Mouse (Mus musculus) midbrain, embryonic 15.5 days (tissue): ENCODE measurements around the gene Cers3. TPM values are rescaled to one million over a fixed set of nuclear protein-coding genes. Genes with fewer than 3 reads are reported as not detected.
A peak's percentile ranks its signal among the peaks of the same experiment; 100 is the strongest.

ENCODE experiments used
- ATAC-seq: fragments of 200-750 bp; cut with Nextera tagmentation; replicated peaks from 2 replicates; pipeline ENCODE4 v1.8.0; 2017; ENCODE audit warnings: moderate TSS enrichment
- H3K27ac ChIP-seq: fragments of 300-500 bp; sonication (generic); 2 replicates; pipeline ENCODE4 v1.5.1; 2015; ENCODE audit warnings: mild to moderate bottlenecking, inconsistent platforms
- H3K27me3 ChIP-seq: fragments of 300-500 bp; sonication (generic); replicated peaks from 2 replicates; pipeline ENCODE4 v1.6.1; 2015; ENCODE audit warnings: inconsistent platforms
- H3K36me3 ChIP-seq: fragments of 300-500 bp; sonication (generic); replicated peaks from 2 replicates; pipeline ENCODE4 v1.6.1; 2015; ENCODE audit warnings: inconsistent platforms
- H3K4me1 ChIP-seq: fragments of 300-500 bp; sonication (generic); 2 replicates; pipeline ENCODE4 v1.6.1; 2015; ENCODE audit warnings: inconsistent platforms
- H3K4me2 ChIP-seq: fragments of 300-500 bp; sonication (generic); 2 replicates; pipeline ENCODE4 v1.6.1; 2015; ENCODE audit warnings: inconsistent platforms, mild to moderate bottlenecking, moderate library complexity
- H3K4me3 ChIP-seq: fragments of 300-500 bp; sonication (generic); 2 replicates; pipeline ENCODE4 v1.5.1; 2015; ENCODE audit warnings: mild to moderate bottlenecking, inconsistent platforms
- H3K9ac ChIP-seq: fragments of 300-500 bp; sonication (generic); 2 replicates; pipeline ENCODE4 v1.6.1; 2015; ENCODE audit warnings: mild to moderate bottlenecking, inconsistent platforms
- H3K9me3 ChIP-seq: fragments of 300-500 bp; sonication (generic); 2 replicates; pipeline ENCODE4 v1.6.1; 2016; ENCODE audit warnings: inconsistent platforms
- WGBS: fragments of 180-500 bp; shearing (Covaris S2); methylation state at CpG from one replicate; pipeline ENCODE4 v1.1.7; 2015; ENCODE audit warnings: mixed read lengths; 5-methylcytosine and 5-hydroxymethylcytosine counted together
- polyA plus RNA-seq: library from polyadenylated mRNA; unstranded; fragments of >200 nt; fragmentation: Nextera tagmentation; extraction: Ambion mirVana; gene quantifications from 2 replicates; pipeline ENCODE4 v1.2.1, GENCODE M21; 2015

Cers3 gene
- polyA plus RNA-seq, 1 experiment from 2014 or later, result 0.46 TPM

DNA sequence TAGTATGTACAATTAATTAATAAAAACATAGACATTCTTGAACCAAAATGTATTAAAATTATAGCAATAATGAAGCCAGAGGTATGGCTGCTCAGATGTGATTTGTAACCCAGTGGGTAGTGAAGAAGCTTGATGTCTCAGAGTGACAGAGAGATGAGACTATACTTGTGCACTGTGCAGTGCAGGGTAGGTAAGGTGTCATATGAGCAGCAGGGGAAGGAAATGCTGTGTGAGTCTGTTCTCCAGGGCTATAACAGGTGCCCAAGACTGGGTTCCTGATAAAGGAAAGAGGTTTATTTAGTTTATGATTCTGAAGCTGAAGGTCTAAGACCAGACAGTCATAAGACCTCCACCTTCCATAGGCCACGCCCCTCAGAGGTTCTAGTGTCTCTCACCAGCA, 69.9 kb downstream of the Cers3 start:
- no peaks in the 10 kb centered on the region for H3K27me3 ChIP-seq
- H3K9me3 ChIP-seq, result no peaks in the 10 kb centered on the region
- no peak overlapping the region for H3K4me2 ChIP-seq
- H3K36me3 ChIP-seq, result no peaks in the 10 kb centered on the region
- H3K4me3 ChIP-seq, result no peak overlapping the region
- H3K4me1 ChIP-seq, result no peaks in the 10 kb centered on the region
- no peak for ATAC-seq
- H3K27ac ChIP-seq, result no peak overlapping the region
- H3K9ac ChIP-seq, result no peak overlapping the region
- WGBS, result 90% methylated on average over 1 of the region's 1 CpGs

- no peaks in the 10 kb centered on the region for H3K36me3 ChIP-seq
- H3K4me3 ChIP-seq, result no peak overlapping the region
- WGBS, result 87% methylated on average over 6 of the region's 6 CpGs
- no peaks in the 10 kb centered on the region for H3K9me3 ChIP-seq
- ATAC-seq, result no peak
- H3K27ac ChIP-seq, result no peak overlapping the region
- no peak overlapping the region for H3K4me2 ChIP-seq
- no peaks in the 10 kb centered on the region for H3K4me1 ChIP-seq
- no peak overlapping the region for H3K9ac ChIP-seq
- no peaks in the 10 kb centered on the region for H3K27me3 ChIP-seq
Measured at GRCm38 (mm10) chr7:66815526-66815925, 72.2 kb downstream of the Cers3 start.

DNA sequence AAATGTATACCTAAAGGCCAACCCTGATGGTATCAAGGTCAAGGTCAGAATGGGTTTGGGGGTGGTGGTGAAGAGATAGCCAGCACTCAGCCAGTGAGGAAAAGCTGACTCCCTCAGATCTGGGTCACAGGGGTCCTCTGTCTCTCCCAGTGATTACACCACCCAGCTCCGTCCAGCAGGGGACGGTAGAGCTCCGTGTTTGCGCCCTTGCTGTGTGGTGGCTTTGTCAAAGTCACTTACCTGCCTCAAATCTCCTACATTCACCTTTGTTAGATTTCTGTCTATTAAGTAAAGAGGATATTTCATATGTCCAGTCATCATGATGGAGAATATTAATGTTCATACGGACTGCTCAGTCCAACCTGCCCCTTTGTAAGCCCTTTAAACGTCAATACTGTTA, 76.7 kb downstream of the Cers3 start:
- Histone ChIP-seq H3K36me3 (no peaks in the 10 kb centered on the region), H3K4me3 (no peak overlapping the region), H3K4me2 (no peak overlapping the region), H3K9ac (no peak overlapping the region), H3K27ac (no peak overlapping the region), H3K27me3 (no peaks in the 10 kb centered on the region), H3K9me3 (no peaks in the 10 kb centered on the region), H3K4me1 (no peaks in the 10 kb centered on the region)
- ATAC-seq, result no peak
- WGBS, result 28% methylated on average over 6 of the region's 6 CpGs

GRCm38 (mm10) chr7:66830803-66831202, 87.5 kb downstream of the Cers3 start:
- Histone ChIP-seq H3K4me2 (no peak overlapping the region), H3K9ac (no peak overlapping the region), H3K27ac (no peak overlapping the region), H3K4me1 (no peaks in the 10 kb centered on the region), H3K36me3 (no peaks in the 10 kb centered on the region), H3K4me3 (no peak overlapping the region), H3K27me3 (no peaks in the 10 kb centered on the region), H3K9me3 (no peaks in the 10 kb centered on the region)
- no peak for ATAC-seq
- 77% methylated on average over 5 of the region's 5 CpGs for WGBS

GRCm38 (mm10) chr7:66831295-66831694, 88.0 kb downstream of the Cers3 start:
- ATAC-seq, result no peak
- H3K9me3 ChIP-seq, result no peaks in the 10 kb centered on the region
- no peaks in the 10 kb centered on the region for H3K36me3 ChIP-seq
- H3K27me3 ChIP-seq, result no peaks in the 10 kb centered on the region
- no peak overlapping the region for H3K4me2 ChIP-seq
- no peaks in the 10 kb centered on the region for H3K4me1 ChIP-seq
- no peak overlapping the region for H3K9ac ChIP-seq
- H3K27ac ChIP-seq, result no peak overlapping the region
- WGBS, result 69% methylated on average over 5 of the region's 5 CpGs
- H3K4me3 ChIP-seq, result no peak overlapping the region

- Histone ChIP-seq H3K27ac (peak within 1 kb of the TSS; percentile 73), H3K36me3 (no peaks in the 10 kb centered on the region), H3K9ac (peak within 1 kb of the TSS; percentile 66), H3K4me3 (peak within 1 kb of the TSS; percentile 64), H3K9me3 (no peaks in the 10 kb centered on the region), H3K4me1 (peaks cover 13% of the 10 kb centered on the region), H3K4me2 (peak within 1 kb of the TSS; percentile 98), H3K27me3 (peaks cover 18% of the 10 kb centered on the region)
- ATAC-seq, result peak; percentile 98
- WGBS, result under 1% methylated on average over 30 of the region's 30 CpGs
Measured at GRCm38 (mm10) chr7:66839463-66840007, 96.2 kb downstream of the Cers3 start, which contains the start of gene Adamts17. Gene Adamts17, plus strand, starts transcription at chr7:66839735.

- Histone ChIP-seq H3K9ac (peak overlapping the region; percentile 66), H3K4me2 (peak overlapping the region; percentile 98), H3K36me3 (no peaks in the 10 kb centered on the region), H3K27me3 (peaks cover 18% of the 10 kb centered on the region), H3K4me1 (peaks cover 13% of the 10 kb centered on the region), H3K9me3 (no peaks in the 10 kb centered on the region), H3K27ac (peak overlapping the region; percentile 73), H3K4me3 (peak overlapping the region; percentile 64)
- ATAC-seq, result peak; percentile 73
- 2% methylated on average over 74 of the region's 76 CpGs for WGBS
Measured at GRCm38 (mm10) chr7:66840008-66840719, 96.9 kb downstream of the Cers3 start.

GRCm38 (mm10) chr7:66841165-66841564, 97.9 kb downstream of the Cers3 start:
- Histone ChIP-seq H3K9ac (no peak overlapping the region), H3K27me3 (peaks cover 18% of the 10 kb centered on the region), H3K27ac (no peak overlapping the region), H3K4me1 (peaks cover 13% of the 10 kb centered on the region), H3K4me2 (peak overlapping the region; percentile 98), H3K4me3 (peak overlapping the region; percentile 64), H3K9me3 (no peaks in the 10 kb centered on the region), H3K36me3 (no peaks in the 10 kb centered on the region)
- WGBS, result 82% methylated on average over 7 of the region's 7 CpGs
- no peak for ATAC-seq

GRCm38 (mm10) chr7:66842021-66842420, 98.7 kb downstream of the Cers3 start:
- H3K27me3 ChIP-seq, result peaks cover 18% of the 10 kb centered on the region
- no peak overlapping the region for H3K4me3 ChIP-seq
- no peak overlapping the region for H3K27ac ChIP-seq
- no peaks in the 10 kb centered on the region for H3K36me3 ChIP-seq
- no peak for ATAC-seq
- H3K9me3 ChIP-seq, result no peaks in the 10 kb centered on the region
- WGBS, result 58% methylated on average over 10 of the region's 10 CpGs
- H3K4me2 ChIP-seq, result no peak overlapping the region
- peaks cover 13% of the 10 kb centered on the region for H3K4me1 ChIP-seq
- no peak overlapping the region for H3K9ac ChIP-seq

GRCm38 (mm10) chr7:66843846-66844245, 100.5 kb downstream of the Cers3 start:
- Histone ChIP-seq H3K27ac (no peak overlapping the region), H3K4me3 (no peak overlapping the region), H3K36me3 (no peaks in the 10 kb centered on the region), H3K4me2 (no peak overlapping the region), H3K9ac (no peak overlapping the region), H3K4me1 (peaks cover 13% of the 10 kb centered on the region), H3K9me3 (no peaks in the 10 kb centered on the region), H3K27me3 (peaks cover 9% of the 10 kb centered on the region)
- no peak for ATAC-seq
- 85% methylated on average over 2 of the region's 2 CpGs for WGBS

GRCm38 (mm10) chr7:66846582-66846981, 103.3 kb downstream of the Cers3 start:
- H3K9me3 ChIP-seq, result no peaks in the 10 kb centered on the region
- no peaks in the 10 kb centered on the region for H3K4me1 ChIP-seq
- WGBS, result 79% methylated on average over 6 of the region's 6 CpGs
- H3K27me3 ChIP-seq, result peaks cover 2% of the 10 kb centered on the region; the same call in 1 of the 2 replicates
- H3K27ac ChIP-seq, result no peak overlapping the region
- no peak overlapping the region for H3K4me3 ChIP-seq
- ATAC-seq, result no peak
- H3K4me2 ChIP-seq, result no peak overlapping the region
- no peak overlapping the region for H3K9ac ChIP-seq
- H3K36me3 ChIP-seq, result no peaks in the 10 kb centered on the region

DNA sequence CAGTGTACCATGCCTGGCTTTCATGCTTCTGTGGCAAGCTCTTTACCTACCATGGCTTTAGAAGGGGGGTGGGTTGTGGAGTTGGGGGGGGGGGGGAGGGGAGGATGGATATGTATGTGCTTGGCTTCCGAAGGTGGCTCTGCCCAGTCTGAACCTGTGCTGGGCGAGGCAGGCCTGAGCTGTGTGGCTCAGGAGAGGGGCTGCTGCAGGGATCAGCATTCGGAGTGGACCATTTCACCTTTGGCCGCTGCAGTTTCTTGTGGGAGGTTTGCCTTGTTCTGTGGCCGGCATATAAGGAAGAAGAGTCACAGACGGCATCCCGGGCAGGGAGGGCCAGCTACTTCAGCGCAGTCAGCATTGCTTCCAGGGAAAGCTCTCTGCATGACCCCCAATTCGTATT, 104.0 kb downstream of the Cers3 start:
- Histone ChIP-seq H3K36me3 (no peaks in the 10 kb centered on the region), H3K9me3 (no peaks in the 10 kb centered on the region), H3K4me2 (no peak overlapping the region), H3K9ac (no peak overlapping the region), H3K4me1 (no peaks in the 10 kb centered on the region), H3K27me3 (no peaks in the 10 kb centered on the region), H3K27ac (no peak overlapping the region), H3K4me3 (no peak overlapping the region)
- WGBS, result 86% methylated on average over 8 of the region's 9 CpGs
- ATAC-seq, result no peak

- no peaks in the 10 kb centered on the region for H3K27me3 ChIP-seq
- no peak overlapping the region for H3K4me2 ChIP-seq
- no peak overlapping the region for H3K9ac ChIP-seq
- H3K36me3 ChIP-seq, result no peaks in the 10 kb centered on the region
- 95% methylated on average over 6 of the region's 6 CpGs for WGBS
- no peaks in the 10 kb centered on the region for H3K4me1 ChIP-seq
- H3K9me3 ChIP-seq, result no peaks in the 10 kb centered on the region
- ATAC-seq, result no peak
- H3K27ac ChIP-seq, result no peak overlapping the region
- H3K4me3 ChIP-seq, result no peak overlapping the region
Measured at GRCm38 (mm10) chr7:66849316-66849715, 106.0 kb downstream of the Cers3 start.
